Mouse (Mus musculus) lung, postnatal 14 days (tissue): ENCODE results near the gene Rnf181.

Source experiments
- DNase-seq: peaks from one replicate; pipeline ENCODE4 v3.0.0; 2021

The Rnf181 gene

GRCm38 (mm10) chr6:72322936-72323335 is 43.8 kb downstream of the Rnf181 start:
- no peak for DNase-seq

GRCm38 (mm10) chr6:72319019-72319418 is 47.7 kb downstream of the Rnf181 start:
- DNase-seq, result peak; percentile 70

GRCm38 (mm10) chr6:72318440-72318839 is 48.3 kb downstream of the Rnf181 start:
- no peak for DNase-seq

GRCm38 (mm10) chr6:72316044-72316443 is 50.7 kb downstream of the Rnf181 start:
- no peak for DNase-seq

- no peak for DNase-seq
Measured at GRCm38 (mm10) chr6:72315384-72315783, 51.4 kb downstream of the Rnf181 start.

GRCm38 (mm10) chr6:72313124-72313867 is 53.5 kb downstream of the Rnf181 start:
- no peak for DNase-seq

- DNase-seq, result no peak
Measured at GRCm38 (mm10) chr6:72312198-72312597, 54.6 kb downstream of the Rnf181 start.
